Mouse (Mus musculus): ENCODE measurements around the gene Fdx1l. TPM values are rescaled to one million over a fixed set of nuclear protein-coding genes. Genes with fewer than 3 reads are reported as not detected.

Fdx1l gene
- polyA plus RNA-seq, 1 experiment from 2014 or later: 60.5 TPM

DNA sequence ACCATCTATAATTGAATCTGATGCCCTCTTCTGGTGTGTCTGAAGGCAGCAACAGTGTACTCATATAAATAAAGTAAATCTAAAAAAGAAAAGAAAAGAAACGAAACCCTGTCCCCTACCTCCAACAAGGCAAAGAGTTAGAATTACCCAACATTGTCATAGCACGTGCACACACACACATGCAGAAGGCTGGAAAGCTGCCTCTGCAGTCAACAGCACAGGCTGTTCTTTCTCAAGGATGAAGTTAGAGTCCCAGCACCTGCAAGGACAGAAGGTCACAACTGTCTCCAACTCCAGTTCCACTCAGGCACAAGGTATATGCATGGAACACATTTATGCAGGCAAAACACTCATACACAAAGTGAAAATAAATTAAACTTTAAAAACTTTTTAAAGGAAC is 28.7 kb upstream of the Fdx1l start:
- H3K4me1 ChIP-seq (replicated peaks; ENCODE audit: control insufficient read depth, insufficient read depth, low read length): no peaks in the 10 kb centered on the region
- no peak overlapping the region for H3K4me3 ChIP-seq (replicated peaks; ENCODE audit: low read length)
- H3K27ac ChIP-seq (ENCODE audit: low read length): no peak overlapping the region
- no peaks in the 10 kb centered on the region for H3K27me3 ChIP-seq (replicated peaks; ENCODE audit: control insufficient read depth, insufficient read depth, low read length)
- no peak overlapping the region for H3K9ac ChIP-seq (replicated peaks; ENCODE audit: low read depth, low read length)
- 91% methylated on average over 2 of the region's 2 CpGs for WGBS
- H3K4me2 ChIP-seq (ENCODE audit: low read length): no peak overlapping the region
- no peaks in the 10 kb centered on the region for H3K9me3 ChIP-seq (ENCODE audit: control insufficient read depth, low read length)
- no peaks in the 10 kb centered on the region for H3K36me3 ChIP-seq (ENCODE audit: control insufficient read depth, insufficient read depth)
- no peak for ATAC-seq

DNA sequence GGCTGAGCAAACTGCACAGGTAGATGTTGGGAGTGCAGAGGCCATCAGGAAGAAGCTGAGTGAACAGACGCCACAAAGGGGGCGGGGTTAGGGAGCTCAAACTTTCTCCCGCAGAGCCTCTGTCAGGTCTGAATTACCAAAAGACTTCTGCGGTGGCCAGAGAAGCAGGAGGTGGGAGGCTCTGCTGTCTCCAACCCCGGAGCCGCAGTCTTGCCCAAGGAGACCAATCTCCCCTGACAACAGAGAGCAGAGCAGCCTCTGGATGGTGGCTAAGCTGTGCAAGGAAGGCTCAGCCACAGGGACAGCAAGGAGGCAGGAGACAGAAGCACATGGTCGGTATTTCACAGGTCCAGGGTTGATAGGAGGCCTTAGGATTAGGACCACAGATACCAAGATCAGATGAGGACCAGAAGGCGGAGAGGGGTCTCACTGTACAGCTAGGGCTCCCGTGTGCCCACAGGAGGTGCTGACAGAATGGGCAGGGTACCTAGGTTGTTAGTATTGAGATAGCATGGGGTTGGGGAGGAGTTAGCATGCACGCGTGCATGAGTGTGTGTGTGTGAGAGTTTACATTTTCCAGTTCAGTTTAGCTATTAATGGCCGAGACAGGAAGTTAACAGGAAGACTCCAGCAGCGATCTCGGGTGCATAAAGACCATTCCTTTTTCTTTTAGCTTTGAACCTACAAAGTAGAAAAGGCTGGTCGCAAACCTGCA is 27.2 kb upstream of the Fdx1l start:
- H3K36me3 ChIP-seq (ENCODE audit: control insufficient read depth, insufficient read depth): no peaks in the 10 kb centered on the region
- 53% methylated on average over 15 of the region's 15 CpGs for WGBS
- no peaks in the 10 kb centered on the region for H3K9me3 ChIP-seq (ENCODE audit: control insufficient read depth, low read length)
- no peaks in the 10 kb centered on the region for H3K27me3 ChIP-seq (replicated peaks; ENCODE audit: control insufficient read depth, insufficient read depth, low read length)
- H3K9ac ChIP-seq (replicated peaks; ENCODE audit: low read depth, low read length): no peak overlapping the region
- no peak overlapping the region for H3K4me3 ChIP-seq (replicated peaks; ENCODE audit: low read length)
- H3K4me2 ChIP-seq (ENCODE audit: low read length): no peak overlapping the region
- no peak overlapping the region for H3K27ac ChIP-seq (ENCODE audit: low read length)
- no peaks in the 10 kb centered on the region for H3K4me1 ChIP-seq (replicated peaks; ENCODE audit: control insufficient read depth, insufficient read depth, low read length)
- no peak for ATAC-seq

DNA sequence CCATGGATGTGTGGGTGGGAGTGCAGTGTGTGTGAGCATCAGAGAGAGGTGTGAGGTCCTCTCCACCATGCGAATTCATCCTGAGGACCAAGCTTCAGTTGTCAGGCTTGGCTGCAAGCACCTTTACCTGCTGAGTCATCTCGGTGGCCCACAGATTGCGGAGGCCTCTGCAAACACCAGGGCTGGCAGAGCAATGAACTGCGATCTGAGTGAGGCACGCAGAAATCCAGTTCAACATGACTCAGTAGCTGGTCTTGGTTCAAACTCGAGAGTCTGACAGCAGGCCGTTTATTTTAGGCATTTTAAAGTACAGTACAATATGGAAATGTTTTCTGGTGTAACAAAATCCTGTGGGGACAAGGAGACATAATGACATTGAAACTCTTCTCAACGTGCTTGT is 24.4 kb upstream of the Fdx1l start:
- H3K4me1 ChIP-seq (replicated peaks; ENCODE audit: control insufficient read depth, insufficient read depth, low read length): no peaks in the 10 kb centered on the region

DNA sequence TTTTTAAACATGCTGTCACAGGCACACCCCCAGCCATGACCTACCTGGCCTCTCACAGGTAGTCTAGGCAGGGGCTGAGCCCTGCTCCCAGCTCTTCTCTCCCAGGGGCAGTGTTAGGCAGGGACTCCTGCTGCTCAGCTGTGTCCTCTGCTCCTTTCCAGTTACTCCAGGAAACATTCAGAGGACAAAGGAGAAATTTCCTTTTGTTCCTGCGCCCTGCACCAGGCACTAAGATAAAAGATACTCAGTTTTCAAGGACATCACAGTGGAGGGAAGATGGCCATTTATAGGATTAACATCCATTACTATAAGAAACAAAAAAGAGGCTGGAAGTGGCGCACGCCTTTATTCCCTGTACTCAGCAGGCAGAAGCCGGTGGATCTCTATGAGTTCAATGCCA is 22.5 kb upstream of the Fdx1l start:
- no peaks in the 10 kb centered on the region for H3K9me3 ChIP-seq (ENCODE audit: control insufficient read depth, low read length)
- H3K4me3 ChIP-seq (replicated peaks; ENCODE audit: low read length): no peak overlapping the region
- no peak for ATAC-seq
- H3K9ac ChIP-seq (replicated peaks; ENCODE audit: low read depth, low read length): no peak overlapping the region
- H3K27ac ChIP-seq (ENCODE audit: low read length): no peak overlapping the region
- H3K36me3 ChIP-seq (ENCODE audit: control insufficient read depth, insufficient read depth): no peaks in the 10 kb centered on the region
- no peak overlapping the region for H3K4me2 ChIP-seq (ENCODE audit: low read length)
- H3K4me1 ChIP-seq (replicated peaks; ENCODE audit: control insufficient read depth, insufficient read depth, low read length): peaks cover 6% of the 10 kb centered on the region
- WGBS: 62% methylated on average over 4 of the region's 4 CpGs
- no peaks in the 10 kb centered on the region for H3K27me3 ChIP-seq (replicated peaks; ENCODE audit: control insufficient read depth, insufficient read depth, low read length)

More for the DNA sequence above, 24.4 kb upstream of the Fdx1l start:
- H3K4me3 ChIP-seq (replicated peaks; ENCODE audit: low read length): no peak overlapping the region
- no peaks in the 10 kb centered on the region for H3K27me3 ChIP-seq (replicated peaks; ENCODE audit: control insufficient read depth, insufficient read depth, low read length)
- H3K9ac ChIP-seq (replicated peaks; ENCODE audit: low read depth, low read length): no peak overlapping the region
- 88% methylated on average over 8 of the region's 8 CpGs for WGBS
- no peaks in the 10 kb centered on the region for H3K9me3 ChIP-seq (ENCODE audit: control insufficient read depth, low read length)
- no peak for ATAC-seq
- H3K4me2 ChIP-seq (ENCODE audit: low read length): no peak overlapping the region
- H3K27ac ChIP-seq (ENCODE audit: low read length): no peak overlapping the region
- no peaks in the 10 kb centered on the region for H3K36me3 ChIP-seq (ENCODE audit: control insufficient read depth, insufficient read depth)

- Histone ChIP-seq H3K4me3 (replicated peaks; ENCODE audit: low read length) (no peak overlapping the region), H3K27me3 (replicated peaks; ENCODE audit: control insufficient read depth, insufficient read depth, low read length) (no peaks in the 10 kb centered on the region), H3K27ac (ENCODE audit: low read length) (no peak overlapping the region), H3K9ac (replicated peaks; ENCODE audit: low read depth, low read length) (no peak overlapping the region), H3K36me3 (ENCODE audit: control insufficient read depth, insufficient read depth) (peaks cover 10% of the 10 kb centered on the region), H3K4me2 (ENCODE audit: low read length) (no peak overlapping the region), H3K4me1 (replicated peaks; ENCODE audit: control insufficient read depth, insufficient read depth, low read length) (peaks cover 20% of the 10 kb centered on the region), H3K9me3 (ENCODE audit: control insufficient read depth, low read length) (no peaks in the 10 kb centered on the region)
- WGBS: 95% methylated on average over 9 of the region's 9 CpGs
- ATAC-seq: no peak
Measured at GRCm38 (mm10) chr9:21093423-21093822, 20.0 kb upstream of the Fdx1l start.

GRCm38 (mm10) chr9:21091707-21092320 is 18.4 kb upstream of the Fdx1l start, which contains the start of the genes Gm38431 and Raver1:
Gene Gm38431, minus strand, starts transcription at chr9:21091997.
Gene Raver1, minus strand, starts transcription at chr9:21092008.
- H3K27ac ChIP-seq (ENCODE audit: low read length): peak within 1 kb of the TSS; percentile 87
- H3K4me1 ChIP-seq (replicated peaks; ENCODE audit: control insufficient read depth, insufficient read depth, low read length): peaks cover 20% of the 10 kb centered on the region
- H3K4me2 ChIP-seq (ENCODE audit: low read length): peak within 1 kb of the TSS; percentile 85
- no peaks in the 10 kb centered on the region for H3K27me3 ChIP-seq (replicated peaks; ENCODE audit: control insufficient read depth, insufficient read depth, low read length)
- H3K36me3 ChIP-seq (ENCODE audit: control insufficient read depth, insufficient read depth): peaks cover 21% of the 10 kb centered on the region
- ATAC-seq: peak; percentile 100
- H3K9me3 ChIP-seq (ENCODE audit: control insufficient read depth, low read length): no peaks in the 10 kb centered on the region
- H3K4me3 ChIP-seq (replicated peaks; ENCODE audit: low read length): peak within 1 kb of the TSS; percentile 80
- under 1% methylated on average over 54 of the region's 54 CpGs for WGBS
- peak within 1 kb of the TSS; percentile 81 for H3K9ac ChIP-seq (replicated peaks; ENCODE audit: low read depth, low read length)

- peak overlapping the region; percentile 80 for H3K4me3 ChIP-seq (replicated peaks; ENCODE audit: low read length)
- H3K27me3 ChIP-seq (replicated peaks; ENCODE audit: control insufficient read depth, insufficient read depth, low read length): no peaks in the 10 kb centered on the region
- H3K9ac ChIP-seq (replicated peaks; ENCODE audit: low read depth, low read length): peak overlapping the region; percentile 81
- H3K9me3 ChIP-seq (ENCODE audit: control insufficient read depth, low read length): no peaks in the 10 kb centered on the region
- peak overlapping the region; percentile 85 for H3K4me2 ChIP-seq (ENCODE audit: low read length)
- peak overlapping the region; percentile 87 for H3K27ac ChIP-seq (ENCODE audit: low read length)
- peaks cover 23% of the 10 kb centered on the region for H3K36me3 ChIP-seq (ENCODE audit: control insufficient read depth, insufficient read depth)
- H3K4me1 ChIP-seq (replicated peaks; ENCODE audit: control insufficient read depth, insufficient read depth, low read length): peaks cover 20% of the 10 kb centered on the region
- ATAC-seq: peak; percentile 6
- WGBS: 3% methylated on average over 24 of the region's 24 CpGs
Measured at GRCm38 (mm10) chr9:21090972-21091706, 17.7 kb upstream of the Fdx1l start.

GRCm38 (mm10) chr9:21090537-21090936 is 17.1 kb upstream of the Fdx1l start:
- WGBS: 81% methylated on average over 1 of the region's 1 CpGs
- ATAC-seq: no peak

GRCm38 (mm10) chr9:21083324-21083723 is 9.9 kb upstream of the Fdx1l start:
- H3K36me3 ChIP-seq (ENCODE audit: control insufficient read depth, insufficient read depth): peaks cover 54% of the 10 kb centered on the region
- no peaks in the 10 kb centered on the region for H3K9me3 ChIP-seq (ENCODE audit: control insufficient read depth, low read length)
- no peak overlapping the region for H3K4me3 ChIP-seq (replicated peaks; ENCODE audit: low read length)
- H3K27ac ChIP-seq (ENCODE audit: low read length): no peak overlapping the region
- H3K4me1 ChIP-seq (replicated peaks; ENCODE audit: control insufficient read depth, insufficient read depth, low read length): no peaks in the 10 kb centered on the region
- WGBS: 90% methylated on average over 3 of the region's 3 CpGs
- no peak overlapping the region for H3K9ac ChIP-seq (replicated peaks; ENCODE audit: low read depth, low read length)
- H3K27me3 ChIP-seq (replicated peaks; ENCODE audit: control insufficient read depth, insufficient read depth, low read length): no peaks in the 10 kb centered on the region
- H3K4me2 ChIP-seq (ENCODE audit: low read length): no peak overlapping the region
- ATAC-seq: no peak

More at GRCm38 (mm10) chr9:21090537-21090936, 17.1 kb upstream of the Fdx1l start:
- Histone ChIP-seq H3K9ac (replicated peaks; ENCODE audit: low read depth, low read length) (peak overlapping the region; percentile 81; the same call in 1 of the 2 replicates), H3K4me2 (ENCODE audit: low read length) (peak overlapping the region; percentile 85), H3K27ac (ENCODE audit: low read length) (no peak overlapping the region), H3K4me1 (replicated peaks; ENCODE audit: control insufficient read depth, insufficient read depth, low read length) (peaks cover 20% of the 10 kb centered on the region), H3K4me3 (replicated peaks; ENCODE audit: low read length) (peak overlapping the region; percentile 80), H3K27me3 (replicated peaks; ENCODE audit: control insufficient read depth, insufficient read depth, low read length) (no peaks in the 10 kb centered on the region), H3K9me3 (ENCODE audit: control insufficient read depth, low read length) (no peaks in the 10 kb centered on the region), H3K36me3 (ENCODE audit: control insufficient read depth, insufficient read depth) (peaks cover 28% of the 10 kb centered on the region)
